Mouse (Mus musculus) small intestine, adult 2 months (tissue): ENCODE results near the gene Eef1akmt3.

Source experiments
- CTCF ChIP-seq: fragments of 200-500 bp; IDR thresholded peaks from 2 replicates; pipeline ENCODE4 v1.5.1; 2012; ENCODE audit warnings: low read depth, mild to moderate bottlenecking, control low read depth, inconsistent platforms, low read length, moderate library complexity, mixed read lengths; ENCODE audit not compliant: insufficient replicate concordance, insufficient read length; ENCODE audit errors: extremely low read depth
- POLR2A ChIP-seq: fragments of 200-500 bp; IDR thresholded peaks from 2 replicates; pipeline ENCODE4 v1.6.1; 2012; ENCODE audit warnings: low read depth, mild to moderate bottlenecking, control low read depth, inconsistent platforms, low read length, moderate library complexity

DNA sequence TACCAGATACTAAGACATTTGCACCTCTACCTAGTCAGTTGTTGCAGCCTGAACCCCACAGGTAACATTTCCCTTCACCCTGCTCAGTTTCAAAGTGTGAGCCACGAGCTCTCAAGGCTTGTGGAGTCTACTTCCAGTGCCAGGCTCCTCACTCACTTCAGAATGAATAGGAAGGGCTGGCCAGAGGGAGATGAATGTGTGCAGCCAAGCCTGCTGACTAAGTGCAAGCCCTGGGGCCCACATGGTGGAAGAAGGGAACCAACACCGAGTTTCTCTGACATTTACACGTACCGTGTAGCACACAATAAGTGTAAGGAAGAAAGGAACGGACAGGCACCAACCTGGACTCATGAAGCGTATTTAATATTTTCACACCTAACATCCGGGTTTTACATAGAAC, 37.5 kb downstream of the Eef1akmt3 start:
- TF ChIP-seq POLR2A (no peak), CTCF (no peak)
